Mouse (Mus musculus) spleen, adult 12 weeks (tissue): ENCODE data around the gene Lipk.

ENCODE experiments used
- DNase-seq: peaks from one replicate; pipeline ENCODE4 v3.0.0; 2022; ENCODE audit warnings: low spot score

The Lipk gene

DNA sequence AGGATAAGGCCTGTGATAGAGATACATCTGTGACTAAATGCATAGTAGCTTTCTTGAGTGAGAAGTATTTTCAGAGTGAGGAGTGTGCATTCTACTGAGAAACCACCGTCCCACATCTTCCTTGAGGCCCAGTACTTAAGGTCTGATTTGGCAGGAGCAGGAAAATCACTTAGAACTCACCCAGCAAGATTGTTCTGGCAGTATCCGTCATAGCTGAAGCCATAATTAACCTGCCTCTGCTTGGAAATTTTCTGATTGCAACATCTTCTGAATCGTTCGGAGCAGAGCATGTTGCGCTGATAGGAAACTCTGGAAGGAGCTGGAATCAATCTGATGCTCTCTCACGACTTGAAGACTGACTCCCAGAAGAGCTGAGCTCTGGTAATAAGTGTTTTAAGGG is at the start of gene Lipk:
Lipk (plus strand) TSS at position 289 of the 400 bp plus-strand sequence.
- DNase-seq: no peak

GRCm38 (mm10) chr19:33960887-33961286 is 47.2 kb upstream of the Lipk start, which contains the start of gene Lipf:
TSS of gene Lipf (plus strand) at chr19:33961187.
- DNase-seq: no peak

- DNase-seq: no peak
Measured at GRCm38 (mm10) chr19:33979007-33979406, 29.1 kb upstream of the Lipk start.

DNA sequence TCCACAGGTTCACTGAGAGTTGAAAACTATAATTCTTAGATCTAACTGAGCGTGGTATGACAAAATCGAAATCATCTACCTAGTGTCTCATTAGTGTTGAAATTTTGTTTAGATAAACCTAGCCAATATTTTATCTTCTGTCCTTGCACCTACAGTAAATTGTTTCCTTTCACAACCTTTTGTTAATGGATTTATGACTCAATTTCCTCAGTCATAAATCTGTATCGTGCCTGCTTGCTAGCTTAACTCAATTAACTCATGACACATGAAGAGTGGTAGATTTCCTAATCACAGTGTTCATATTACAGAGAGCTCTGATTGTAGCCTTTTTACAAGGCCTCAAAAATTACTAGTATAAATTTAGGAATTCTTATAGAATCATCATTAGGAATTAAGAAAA is 25.0 kb upstream of the Lipk start:
- no peak for DNase-seq

GRCm38 (mm10) chr19:34021440-34022172 is 13.5 kb downstream of the Lipk start:
- DNase-seq: no peak

- no peak for DNase-seq
Measured at GRCm38 (mm10) chr19:34022759-34023158, 14.7 kb downstream of the Lipk start.

GRCm38 (mm10) chr19:34039731-34040130 is 31.6 kb downstream of the Lipk start:
- DNase-seq: no peak

DNA sequence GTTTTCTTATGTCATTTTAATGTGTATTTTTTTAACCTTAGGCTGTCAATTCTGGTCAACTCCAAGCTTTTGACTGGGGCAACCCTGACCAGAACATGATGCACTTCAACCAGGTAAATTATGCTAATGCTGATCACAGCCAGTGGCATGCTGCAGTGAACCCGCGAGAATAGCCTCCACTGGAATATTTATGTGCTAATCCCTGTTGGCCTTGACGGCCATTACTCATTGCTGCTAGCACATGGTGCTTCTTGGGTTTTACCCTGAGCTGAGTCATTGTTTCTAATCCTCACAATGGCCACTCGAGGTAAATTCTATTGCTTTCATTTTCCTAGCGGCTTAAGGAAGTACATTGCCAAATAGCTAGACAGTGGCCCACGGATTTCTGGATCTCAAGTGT is 34.9 kb downstream of the Lipk start:
- no peak for DNase-seq

GRCm38 (mm10) chr19:34049371-34050039 is 41.4 kb downstream of the Lipk start:
- no peak for DNase-seq

DNA sequence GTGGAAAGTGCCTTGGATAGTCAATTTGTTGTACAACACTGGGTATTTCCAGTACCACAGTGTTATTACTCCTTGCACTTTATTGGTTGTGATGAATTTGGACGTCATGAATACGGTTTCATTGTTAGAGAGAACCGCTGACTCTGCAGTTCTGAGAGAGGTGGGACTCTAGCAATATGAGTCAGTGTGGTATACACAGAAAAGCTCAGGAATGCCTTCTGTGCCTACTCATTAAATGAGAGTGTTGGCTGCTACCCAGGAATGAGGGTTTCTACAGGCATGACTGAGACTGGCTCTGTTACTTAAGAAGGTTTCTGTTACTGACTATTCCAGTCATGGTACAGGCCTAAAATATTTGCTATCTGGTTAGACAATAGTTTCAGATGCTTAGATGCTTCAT is 43.4 kb downstream of the Lipk start:
- DNase-seq: no peak

- no peak for DNase-seq
Measured at GRCm38 (mm10) chr19:34063547-34063946, 55.5 kb downstream of the Lipk start.

DNA sequence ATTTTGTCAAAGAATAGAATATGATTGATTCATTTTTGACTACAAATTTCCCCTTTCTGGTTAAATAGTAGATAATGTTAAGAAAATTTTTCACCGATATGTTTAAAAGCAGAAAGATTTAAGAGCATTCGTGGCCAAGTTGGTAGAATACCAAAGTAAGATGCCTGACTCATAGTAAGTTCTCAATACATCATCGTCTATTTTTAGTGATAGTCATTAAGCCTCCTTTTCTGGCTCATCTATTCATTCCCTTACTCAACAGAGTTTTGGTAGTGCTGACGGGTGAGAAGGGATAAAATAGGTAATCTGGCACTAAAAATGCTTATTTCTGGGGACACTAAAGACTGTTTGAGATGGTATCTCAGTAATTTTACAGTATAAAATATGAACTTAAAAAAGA is 56.0 kb downstream of the Lipk start:
- DNase-seq: no peak

- no peak for DNase-seq
Measured at GRCm38 (mm10) chr19:34066779-34067472, 58.8 kb downstream of the Lipk start, which contains the start of gene Lipn. TSS of gene Lipn (plus strand) at chr19:34067358.

DNA sequence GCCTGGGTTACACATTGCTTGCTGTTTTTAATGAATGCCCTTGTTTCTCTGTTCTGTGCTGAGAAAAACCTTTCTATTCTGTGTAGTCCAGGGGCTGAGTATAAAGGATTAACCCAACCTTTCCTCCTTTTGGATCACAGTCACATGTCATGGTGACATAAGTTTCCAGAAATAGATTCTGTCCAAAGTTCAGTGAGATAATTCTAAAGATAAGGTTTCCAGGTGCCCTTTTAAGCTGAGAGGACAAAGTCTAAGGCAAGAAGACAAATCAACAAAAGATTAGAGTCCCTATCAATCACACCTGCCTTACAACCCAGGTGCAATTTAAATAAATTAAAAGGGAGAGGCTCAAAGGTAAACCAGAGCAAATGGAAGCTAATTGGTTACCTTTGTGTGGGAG is 66.1 kb downstream of the Lipk start:
- DNase-seq: no peak

- DNase-seq: no peak
Measured at GRCm38 (mm10) chr19:34078130-34078529, 70.0 kb downstream of the Lipk start.

DNA sequence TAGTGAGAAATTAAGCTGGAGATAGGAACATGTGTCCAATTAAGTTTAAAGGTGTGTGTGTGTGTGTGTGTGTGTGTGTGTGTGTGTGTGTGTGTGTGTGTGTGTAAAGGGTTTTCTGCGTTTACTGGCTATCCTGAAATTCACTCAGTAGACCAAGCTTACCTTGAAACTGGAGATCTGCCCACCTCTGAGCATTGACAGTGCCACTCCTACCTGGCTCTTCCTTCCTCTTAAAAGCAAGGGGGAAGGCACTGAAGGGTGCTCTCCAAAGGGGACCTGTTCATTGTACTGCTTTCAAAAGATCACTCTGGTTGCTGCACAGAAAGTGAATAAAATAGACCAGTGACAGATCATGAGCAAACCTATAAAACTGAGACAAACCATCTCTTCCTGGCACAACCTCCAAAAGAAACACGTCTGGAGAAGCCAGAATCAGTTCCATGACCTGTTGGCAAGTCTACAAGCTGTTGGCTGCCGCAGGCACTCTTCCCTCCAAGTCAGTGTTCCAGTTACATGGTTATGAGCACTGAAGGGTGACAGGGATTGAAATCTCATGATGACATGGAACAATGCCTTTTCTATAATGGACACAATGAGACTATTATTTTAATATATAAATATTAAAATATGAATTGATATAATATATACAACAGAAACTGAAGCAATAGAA is 81.1 kb downstream of the Lipk start:
- no peak for DNase-seq

GRCm38 (mm10) chr19:34095381-34095780 is 87.3 kb downstream of the Lipk start:
- DNase-seq: no peak

- no peak for DNase-seq
Measured at GRCm38 (mm10) chr19:34096228-34096627, 88.1 kb downstream of the Lipk start.
